Mouse (Mus musculus): ENCODE measurements at regions not wholly inside any gene's neighbourhood (a gene's known extent, or its start where the extent isn't known, plus 50 kb on each side); places are given as distances from the start of the nearest gene placed in this dataset.

GRCm38 (mm10) chr1:18599864-18600263, 334.9 kb upstream of the Defb41 start:
- DNase-seq (ENCODE audit: extremely low read depth, low read depth, low spot score): no peak
- no peak overlapping the region for H3K27ac ChIP-seq (replicated peaks; ENCODE audit: insufficient read depth, low read depth, low read length)
- H3K27me3 ChIP-seq (ENCODE audit: control insufficient read depth, insufficient read depth, low read length): no peaks in the 10 kb centered on the region
- H3K9ac ChIP-seq (ENCODE audit: low read depth, low read length): no peak overlapping the region
- H3K4me3 ChIP-seq (ENCODE audit: insufficient read depth, low read depth, low read length): no peak overlapping the region
- no peaks in the 10 kb centered on the region for H3K4me1 ChIP-seq (ENCODE audit: control insufficient read depth, insufficient read depth, low read length)
- 82% methylated on average over 1 of the region's 1 CpGs for WGBS
- TF ChIP-seq POLR2A (IDR thresholded peaks at IDR 0.05; ENCODE audit: extremely low read depth, insufficient read depth, low read length) (no peak), CTCF (IDR thresholded peaks at IDR 0.05; ENCODE audit: low read depth, low read length) (no peak)
- no peaks in the 10 kb centered on the region for H3K79me2 ChIP-seq (ENCODE audit: control insufficient read depth, insufficient read depth, low read length)
- H3K36me3 ChIP-seq (ENCODE audit: control insufficient read depth, insufficient read depth, low read length): no peaks in the 10 kb centered on the region

GRCm38 (mm10) chr1:18598908-18599307, 334.0 kb upstream of the Defb41 start:
- WGBS: 92% methylated on average over 4 of the region's 4 CpGs
- Histone ChIP-seq H3K79me2 (ENCODE audit: control insufficient read depth, insufficient read depth, low read length) (no peaks in the 10 kb centered on the region), H3K4me1 (ENCODE audit: control insufficient read depth, insufficient read depth, low read length) (no peaks in the 10 kb centered on the region), H3K27ac (replicated peaks; ENCODE audit: insufficient read depth, low read depth, low read length) (no peak overlapping the region), H3K9ac (ENCODE audit: low read depth, low read length) (no peak overlapping the region), H3K27me3 (ENCODE audit: control insufficient read depth, insufficient read depth, low read length) (no peaks in the 10 kb centered on the region), H3K4me3 (ENCODE audit: insufficient read depth, low read depth, low read length) (no peak overlapping the region), H3K36me3 (ENCODE audit: control insufficient read depth, insufficient read depth, low read length) (no peaks in the 10 kb centered on the region)
- no peak for DNase-seq (ENCODE audit: extremely low read depth, low read depth, low spot score)
- no peak for TF ChIP-seq POLR2A (IDR thresholded peaks at IDR 0.05; ENCODE audit: extremely low read depth, insufficient read depth, low read length)
- TF ChIP-seq CTCF (IDR thresholded peaks at IDR 0.05; ENCODE audit: low read depth, low read length): no peak

DNA sequence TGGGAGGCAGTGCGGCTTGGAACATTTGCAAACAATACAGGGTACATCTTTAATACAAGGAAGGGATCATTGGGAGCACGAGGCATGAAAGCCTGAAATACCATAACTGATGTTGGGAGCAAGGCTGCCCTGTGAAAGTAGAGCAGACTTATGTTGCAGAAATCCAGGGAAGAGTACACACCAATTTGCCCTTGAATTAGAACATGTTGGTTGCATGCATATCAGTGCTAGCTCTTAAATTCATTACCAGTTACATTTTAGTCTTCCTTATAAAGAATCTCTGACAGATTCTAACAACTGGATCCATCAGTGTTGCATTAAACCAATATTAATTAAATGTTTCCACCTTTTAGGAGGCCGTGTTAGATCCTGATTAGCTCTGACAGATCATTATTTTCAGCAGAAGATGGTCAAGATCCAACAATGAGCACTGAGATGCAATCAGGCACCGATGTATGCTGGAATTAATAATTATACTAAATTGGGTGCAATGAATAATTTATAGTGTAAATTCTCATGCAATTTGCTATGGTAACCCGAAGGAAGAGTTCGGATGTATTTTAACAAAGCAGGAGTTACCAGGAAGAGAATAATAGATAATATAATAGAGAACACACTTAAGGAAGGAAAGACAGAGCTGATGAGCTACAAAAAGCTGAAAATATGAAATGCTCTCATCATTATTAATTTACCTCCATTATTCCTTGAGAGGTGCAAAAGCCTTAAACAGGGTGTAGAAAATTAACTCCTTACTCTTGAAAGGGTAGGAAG, 318.6 kb upstream of the Defb41 start:
- Histone ChIP-seq H3K36me3 (ENCODE audit: control insufficient read depth, insufficient read depth, low read length) (no peaks in the 10 kb centered on the region), H3K27me3 (ENCODE audit: control insufficient read depth, insufficient read depth, low read length) (no peaks in the 10 kb centered on the region), H3K4me3 (ENCODE audit: insufficient read depth, low read depth, low read length) (no peak overlapping the region), H3K79me2 (ENCODE audit: control insufficient read depth, insufficient read depth, low read length) (no peaks in the 10 kb centered on the region), H3K27ac (replicated peaks; ENCODE audit: insufficient read depth, low read depth, low read length) (no peak overlapping the region), H3K9ac (ENCODE audit: low read depth, low read length) (no peak overlapping the region), H3K4me1 (ENCODE audit: control insufficient read depth, insufficient read depth, low read length) (no peaks in the 10 kb centered on the region)
- DNase-seq (ENCODE audit: extremely low read depth, low read depth, low spot score): no peak
- 69% methylated on average over 6 of the region's 6 CpGs for WGBS
- TF ChIP-seq CTCF (IDR thresholded peaks at IDR 0.05; ENCODE audit: low read depth, low read length) (no peak), POLR2A (IDR thresholded peaks at IDR 0.05; ENCODE audit: extremely low read depth, insufficient read depth, low read length) (no peak)

DNA sequence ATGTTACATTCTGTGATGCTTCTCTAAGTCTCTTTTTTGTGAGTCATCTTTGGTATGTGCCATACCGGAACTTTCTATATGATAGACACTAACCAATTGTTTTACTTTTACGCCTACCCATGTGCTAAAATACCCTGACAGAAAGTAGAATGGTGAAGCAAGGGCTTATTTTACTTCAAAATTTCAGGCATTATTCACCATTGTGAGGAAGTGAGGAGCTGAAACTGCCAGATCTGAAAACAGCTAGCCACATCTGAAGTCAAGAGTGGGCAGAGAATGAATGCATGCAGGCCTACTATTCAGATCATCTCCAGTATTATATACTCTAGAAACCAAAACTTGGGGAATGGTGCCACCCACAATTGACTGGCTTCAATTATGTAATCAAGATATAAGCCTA, 313.7 kb upstream of the Defb41 start:
- Histone ChIP-seq H3K27me3 (ENCODE audit: control insufficient read depth, insufficient read depth, low read length) (no peaks in the 10 kb centered on the region), H3K27ac (replicated peaks; ENCODE audit: insufficient read depth, low read depth, low read length) (no peak overlapping the region), H3K36me3 (ENCODE audit: control insufficient read depth, insufficient read depth, low read length) (no peaks in the 10 kb centered on the region), H3K4me1 (ENCODE audit: control insufficient read depth, insufficient read depth, low read length) (no peaks in the 10 kb centered on the region), H3K9ac (ENCODE audit: low read depth, low read length) (no peak overlapping the region), H3K79me2 (ENCODE audit: control insufficient read depth, insufficient read depth, low read length) (no peaks in the 10 kb centered on the region), H3K4me3 (ENCODE audit: insufficient read depth, low read depth, low read length) (no peak overlapping the region)
- 81% methylated on average over 2 of the region's 2 CpGs for WGBS
- no peak for DNase-seq (ENCODE audit: extremely low read depth, low read depth, low spot score)
- TF ChIP-seq POLR2A (IDR thresholded peaks at IDR 0.05; ENCODE audit: extremely low read depth, insufficient read depth, low read length) (no peak), CTCF (IDR thresholded peaks at IDR 0.05; ENCODE audit: low read depth, low read length) (no peak)

GRCm38 (mm10) chr1:18567086-18567485, 302.1 kb upstream of the Defb41 start:
- WGBS: 62% methylated on average over 2 of the region's 2 CpGs

DNA sequence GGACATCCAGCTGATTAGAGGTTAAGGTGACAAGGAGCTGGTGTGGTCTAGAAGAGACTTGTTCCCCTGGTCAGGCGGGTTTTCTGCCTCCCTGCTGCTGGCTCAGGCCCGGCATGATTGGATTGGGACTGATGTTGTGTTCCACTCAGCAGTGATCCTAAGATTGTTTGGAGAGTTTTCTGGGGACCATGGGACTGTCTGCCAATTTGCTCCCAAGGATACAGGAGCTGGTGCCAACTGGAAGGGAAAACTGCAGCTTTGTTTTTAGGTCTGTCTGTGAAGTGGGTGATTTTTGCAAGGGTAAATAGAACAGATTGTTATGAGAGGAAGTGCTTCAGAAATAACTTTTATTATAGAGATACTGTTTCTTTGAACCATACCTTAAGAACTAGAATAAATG, 286.3 kb upstream of the Defb41 start:
- Histone ChIP-seq H3K4me3 (ENCODE audit: insufficient read depth, low read depth, low read length) (no peak overlapping the region), H3K27me3 (ENCODE audit: control insufficient read depth, insufficient read depth, low read length) (no peaks in the 10 kb centered on the region), H3K79me2 (ENCODE audit: control insufficient read depth, insufficient read depth, low read length) (no peaks in the 10 kb centered on the region), H3K36me3 (ENCODE audit: control insufficient read depth, insufficient read depth, low read length) (no peaks in the 10 kb centered on the region), H3K9ac (ENCODE audit: low read depth, low read length) (no peak overlapping the region), H3K4me1 (ENCODE audit: control insufficient read depth, insufficient read depth, low read length) (no peaks in the 10 kb centered on the region), H3K27ac (replicated peaks; ENCODE audit: insufficient read depth, low read depth, low read length) (no peak overlapping the region)
- WGBS: 78% methylated on average over 2 of the region's 2 CpGs
- TF ChIP-seq POLR2A (IDR thresholded peaks at IDR 0.05; ENCODE audit: extremely low read depth, insufficient read depth, low read length) (no peak), CTCF (IDR thresholded peaks at IDR 0.05; ENCODE audit: low read depth, low read length) (no peak)
- no peak for DNase-seq (ENCODE audit: extremely low read depth, low read depth, low spot score)

More at GRCm38 (mm10) chr1:18567086-18567485, 302.1 kb upstream of the Defb41 start:
- TF ChIP-seq CTCF (IDR thresholded peaks at IDR 0.05; ENCODE audit: low read depth, low read length) (no peak), POLR2A (IDR thresholded peaks at IDR 0.05; ENCODE audit: extremely low read depth, insufficient read depth, low read length) (no peak)
- no peaks in the 10 kb centered on the region for H3K4me1 ChIP-seq (ENCODE audit: control insufficient read depth, insufficient read depth, low read length)
- no peak overlapping the region for H3K4me3 ChIP-seq (ENCODE audit: insufficient read depth, low read depth, low read length)
- H3K9ac ChIP-seq (ENCODE audit: low read depth, low read length): no peak overlapping the region
- no peak for DNase-seq (ENCODE audit: extremely low read depth, low read depth, low spot score)
- no peaks in the 10 kb centered on the region for H3K36me3 ChIP-seq (ENCODE audit: control insufficient read depth, insufficient read depth, low read length)
- no peaks in the 10 kb centered on the region for H3K79me2 ChIP-seq (ENCODE audit: control insufficient read depth, insufficient read depth, low read length)
- H3K27ac ChIP-seq (replicated peaks; ENCODE audit: insufficient read depth, low read depth, low read length): no peak overlapping the region
- no peaks in the 10 kb centered on the region for H3K27me3 ChIP-seq (ENCODE audit: control insufficient read depth, insufficient read depth, low read length)

Data from liver, adult 2 months (tissue).